Mouse (Mus musculus) heart, adult 2 months (tissue): Measurements from ENCODE around the gene Zfp683. TPM values are rescaled to one million over a fixed set of nuclear protein-coding genes. Genes with fewer than 3 reads are reported as not detected.

Experiments used
- DNase-seq, 2 experiments: peaks; one replicate each; pipeline ENCODE4 v3.0.0; 2021
- H3K27ac ChIP-seq: fragments of 200-600 bp; 2 replicates; pipeline ENCODE4 v1.8.1; 2022
- H3K27me3 ChIP-seq: fragments of 200-500 bp; 2 replicates; pipeline ENCODE4 v1.6.1; 2012; ENCODE audit warnings: mild to moderate bottlenecking, low read length, inconsistent platforms, mixed read lengths; ENCODE audit not compliant: control insufficient read depth, insufficient read depth
- H3K36me3 ChIP-seq: fragments of 200-500 bp; 2 replicates; pipeline ENCODE4 v1.6.1; 2012; ENCODE audit warnings: low read length, inconsistent platforms; ENCODE audit not compliant: control insufficient read depth, insufficient read depth
- H3K4me1 ChIP-seq: fragments of 200-500 bp; 2 replicates; pipeline ENCODE4 v1.6.1; 2011; ENCODE audit warnings: low read length; ENCODE audit not compliant: control insufficient read depth, insufficient read depth
- H3K4me3 ChIP-seq: fragments of 200-600 bp; 2 replicates; pipeline ENCODE4 v1.8.1; 2022
- H3K79me2 ChIP-seq: fragments of 200-500 bp; replicated peaks from 2 replicates; pipeline ENCODE4 v1.6.1; 2012; ENCODE audit warnings: mild to moderate bottlenecking, inconsistent platforms, low read length, moderate library complexity, mixed read lengths; ENCODE audit not compliant: control insufficient read depth, insufficient read depth
- H3K9ac ChIP-seq: fragments of 200-500 bp; 2 replicates; pipeline ENCODE4 v1.6.1; 2012; ENCODE audit warnings: low read depth, mild to moderate bottlenecking, control low read depth, inconsistent platforms, low read length, mixed read lengths
- CTCF ChIP-seq: fragments of 200-600 bp; IDR thresholded peaks from 2 replicates; pipeline ENCODE4 v1.8.1; 2022; ENCODE audit warnings: antibody characterized with exemption, mild to moderate bottlenecking, moderate library complexity
- EP300 ChIP-seq: fragments of 200-500 bp; IDR thresholded peaks from 2 replicates; pipeline ENCODE4 v1.6.1; 2011; ENCODE audit warnings: low read depth, low read length, control low read depth; ENCODE audit not compliant: insufficient read depth
- POLR2A ChIP-seq: fragments of 200-500 bp; IDR thresholded peaks from 2 replicates; pipeline ENCODE4 v1.6.1; 2011; ENCODE audit warnings: mild to moderate bottlenecking, low read depth, low read length, control low read depth; ENCODE audit not compliant: insufficient read depth
- WGBS: fragments of 180-500 bp; shearing (Covaris S2); methylation state at CpG from one replicate; pipeline ENCODE4 v1.1.7; 2018; 5-methylcytosine and 5-hydroxymethylcytosine counted together
- intact Hi-C: fragments of 180-260 bp; cut with DNase I; formaldehyde crosslinking; loops from one replicate; pipeline ENCODE4 v1.15.1; 2025
- polyA plus RNA-seq: library from polyadenylated mRNA; depleted of rRNA; stranded (reverse); fragments of >200 nt; gene quantifications from 2 replicates; pipeline ENCODE4 v1.2.3, GENCODE M21; 2012
- total RNA-seq, 2 experiments: library from RNA; stranded (reverse); gene quantifications; 2 replicates each; pipeline ENCODE4 v1.2.3; 2021

The Zfp683 gene
- total and polyA plus RNA-seq, 3 experiments, result not detected

- Histone ChIP-seq H3K4me1 (no peaks in the 10 kb centered on the region), H3K9ac (no peak within 1 kb of the TSS), H3K27ac (no peak within 1 kb of the TSS), H3K79me2 (no peaks in the 10 kb centered on the region), H3K27me3 (no peaks in the 10 kb centered on the region; the same call in 1 of the 2 replicates), H3K4me3 (no peak within 1 kb of the TSS), H3K36me3 (no peaks in the 10 kb centered on the region)
- DNase-seq, result no peak
- no peak for TF ChIP-seq POLR2A
- TF ChIP-seq EP300, result no peak
- TF ChIP-seq CTCF, result no peak
- intact Hi-C loops, result no loop called here
- 46% methylated on average over 28 of the region's 28 CpGs for WGBS
Measured at GRCm38 (mm10) chr4:134060135-134060865, 6.7 kb downstream of the Zfp683 start, which contains the start of gene Crybg2. Crybg2 (plus strand) TSS chr4:134060815.

DNA sequence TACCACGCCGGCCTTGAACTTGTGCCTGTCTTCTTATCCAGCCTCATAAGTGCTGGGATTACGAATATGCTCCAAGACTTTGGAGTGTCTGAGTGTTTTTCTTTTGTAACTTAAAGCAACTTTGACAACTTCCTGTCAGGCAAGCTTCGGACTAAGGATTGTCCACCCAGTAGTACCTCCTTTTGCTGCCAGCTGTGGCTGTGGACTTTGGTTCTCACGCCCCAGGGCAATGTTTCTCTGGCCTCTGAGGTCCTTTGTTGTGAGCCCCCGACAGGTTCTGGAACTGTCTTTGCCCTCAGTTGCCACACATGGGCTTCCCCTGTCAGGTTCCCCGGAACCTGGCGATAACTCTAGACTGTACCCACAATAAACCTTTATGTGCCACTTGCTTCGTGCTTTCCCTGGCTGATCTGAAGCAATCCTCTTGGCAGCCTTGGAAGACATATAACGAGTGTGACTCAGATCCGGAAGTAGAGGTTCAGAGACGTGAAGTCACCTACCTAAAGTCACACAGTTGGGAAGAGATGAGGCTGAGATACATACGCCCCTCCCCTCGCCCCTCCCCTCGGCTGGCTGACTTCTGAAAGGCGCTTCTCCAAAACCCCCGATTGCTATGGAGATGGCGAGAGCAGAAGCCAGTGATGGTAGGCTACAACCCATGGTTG is 7.7 kb downstream of the Zfp683 start:
- H3K79me2 ChIP-seq, result no peaks in the 10 kb centered on the region
- no peak overlapping the region for H3K9ac ChIP-seq
- 59% methylated on average over 18 of the region's 18 CpGs for WGBS
- H3K4me1 ChIP-seq, result no peaks in the 10 kb centered on the region
- no peak for TF ChIP-seq POLR2A
- no peak for TF ChIP-seq CTCF
- no peak for TF ChIP-seq EP300
- intact Hi-C loops, result no loop called here
- no peak overlapping the region for H3K27ac ChIP-seq
- no peaks in the 10 kb centered on the region; the same call in 1 of the 2 replicates for H3K27me3 ChIP-seq
- no peaks in the 10 kb centered on the region for H3K36me3 ChIP-seq
- no peak for DNase-seq
- H3K4me3 ChIP-seq, result no peak overlapping the region

DNA sequence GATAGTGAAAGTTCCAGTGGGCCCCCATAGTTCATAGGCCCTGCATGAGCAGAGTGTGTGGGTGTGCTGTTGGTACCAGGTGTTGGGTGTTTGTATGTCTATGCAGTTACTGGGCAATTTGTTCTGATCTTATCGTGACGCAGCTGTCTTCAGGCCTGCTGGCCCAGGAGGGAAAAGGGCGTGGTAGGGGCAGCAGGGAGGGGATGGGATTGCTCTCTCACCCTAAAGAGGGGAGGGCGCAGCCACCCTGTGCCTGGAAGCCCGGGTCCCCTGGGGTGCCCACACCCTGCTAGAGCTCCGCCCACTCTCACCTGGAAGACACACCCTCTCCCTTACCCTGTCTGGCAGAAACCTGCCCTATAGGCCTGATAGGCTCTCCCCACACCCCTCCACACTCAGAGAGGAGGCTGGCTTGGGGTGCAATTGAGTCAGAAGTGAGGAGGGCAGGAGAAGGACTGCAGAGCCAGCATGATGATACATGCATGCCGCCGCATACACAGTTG is 8.4 kb downstream of the Zfp683 start:
- H3K4me1 ChIP-seq, result no peaks in the 10 kb centered on the region
- H3K27ac ChIP-seq, result no peak overlapping the region
- no peak overlapping the region for H3K4me3 ChIP-seq
- H3K27me3 ChIP-seq, result no peaks in the 10 kb centered on the region; the same call in 1 of the 2 replicates
- H3K36me3 ChIP-seq, result no peaks in the 10 kb centered on the region
- intact Hi-C loops, result no loop called here
- H3K9ac ChIP-seq, result no peak overlapping the region
- TF ChIP-seq EP300, result no peak
- no peak for TF ChIP-seq CTCF
- TF ChIP-seq POLR2A, result no peak
- 52% methylated on average over 8 of the region's 8 CpGs for WGBS
- DNase-seq, result no peak
- H3K79me2 ChIP-seq, result no peaks in the 10 kb centered on the region

GRCm38 (mm10) chr4:134062561-134062960 is 8.9 kb downstream of the Zfp683 start:
- Histone ChIP-seq H3K4me1 (no peaks in the 10 kb centered on the region), H3K36me3 (no peaks in the 10 kb centered on the region), H3K9ac (no peak overlapping the region), H3K4me3 (no peak overlapping the region), H3K79me2 (no peaks in the 10 kb centered on the region), H3K27me3 (no peaks in the 10 kb centered on the region; the same call in 1 of the 2 replicates), H3K27ac (no peak overlapping the region)
- 64% methylated on average over 8 of the region's 8 CpGs for WGBS
- no peak for DNase-seq
- intact Hi-C loops, result no loop called here
- TF ChIP-seq EP300 (no peak), POLR2A (no peak), CTCF (no peak)

DNA sequence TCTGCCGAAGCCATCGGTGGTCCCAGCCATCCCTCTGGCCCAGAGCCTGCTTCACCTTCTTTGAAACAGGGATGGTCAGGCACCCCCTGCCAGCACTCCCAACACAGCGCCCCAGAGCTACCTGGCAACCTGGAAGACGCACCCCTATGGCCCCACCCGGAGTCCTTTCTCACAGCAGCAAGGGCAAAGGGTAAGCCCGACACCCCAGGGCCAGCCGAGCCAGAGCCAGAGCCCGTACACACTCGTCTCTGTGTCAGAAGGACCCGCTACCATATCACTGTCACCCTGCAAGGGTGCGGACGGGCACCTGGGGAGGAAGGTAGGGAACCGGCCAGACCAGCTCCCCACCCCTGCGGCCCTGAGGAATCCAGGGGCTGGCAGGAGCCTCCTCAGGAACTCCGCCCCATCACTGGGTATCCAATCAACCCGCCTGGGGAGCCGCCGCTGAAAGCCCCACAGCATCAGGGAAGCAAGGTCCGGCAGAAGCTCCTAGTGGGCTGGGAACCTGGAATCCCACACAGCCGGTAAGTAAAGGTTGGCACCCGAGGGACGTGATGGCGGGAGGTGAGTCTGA is 11.9 kb downstream of the Zfp683 start:
- Histone ChIP-seq H3K9ac (no peak overlapping the region), H3K4me1 (no peaks in the 10 kb centered on the region), H3K27ac (no peak overlapping the region), H3K36me3 (no peaks in the 10 kb centered on the region), H3K27me3 (no peaks in the 10 kb centered on the region; the same call in 1 of the 2 replicates), H3K4me3 (no peak overlapping the region), H3K79me2 (no peaks in the 10 kb centered on the region)
- no peak for DNase-seq
- intact Hi-C loops, result no loop called here
- 31% methylated on average over 23 of the region's 23 CpGs for WGBS
- TF ChIP-seq EP300, result no peak
- no peak for TF ChIP-seq POLR2A
- TF ChIP-seq CTCF, result no peak
